Mouse (Mus musculus) heart, embryonic 16.5 days (tissue): ENCODE results near the gene Nabp2. TPM values are rescaled to one million over a fixed set of nuclear protein-coding genes. Genes with fewer than 3 reads are reported as not detected.

Experiments
- ATAC-seq: fragments of 200-750 bp; cut with Nextera tagmentation; replicated peaks from 2 replicates; pipeline ENCODE4 v1.8.0; 2017; ENCODE audit warnings: moderate number of reproducible peaks; ENCODE audit not compliant: insufficient read depth, low FRiP score; ENCODE audit errors: extremely low read depth
- H3K27ac ChIP-seq: fragments of 300-500 bp; sonication (generic); 2 replicates; pipeline ENCODE4 v1.5.1; 2014; ENCODE audit warnings: mild to moderate bottlenecking, low read length, control low read depth, moderate library complexity
- H3K27me3 ChIP-seq: fragments of 300-500 bp; sonication (generic); 2 replicates; pipeline ENCODE4 v1.6.1; 2014; ENCODE audit warnings: low read length, mixed read lengths; ENCODE audit not compliant: control insufficient read depth, insufficient read depth
- H3K36me3 ChIP-seq: fragments of 300-500 bp; sonication (generic); 2 replicates; pipeline ENCODE4 v1.6.1; 2014; ENCODE audit not compliant: control insufficient read depth, insufficient read depth
- H3K4me1 ChIP-seq: fragments of 300-500 bp; sonication (generic); 2 replicates; pipeline ENCODE4 v1.6.1; 2014; ENCODE audit warnings: low read length, mixed read lengths; ENCODE audit not compliant: control insufficient read depth, insufficient read depth
- H3K4me2 ChIP-seq: fragments of 300-500 bp; sonication (generic); 2 replicates; pipeline ENCODE4 v1.6.1; 2014; ENCODE audit warnings: low read depth, mild to moderate bottlenecking, control low read depth, low read length
- H3K4me3 ChIP-seq: fragments of 300-500 bp; sonication (generic); 2 replicates; pipeline ENCODE4 v1.5.1; 2014; ENCODE audit warnings: mild to moderate bottlenecking, control low read depth, low read length
- H3K9ac ChIP-seq: fragments of 300-500 bp; sonication (generic); 2 replicates; pipeline ENCODE4 v1.6.1; 2014; ENCODE audit warnings: low read length, control low read depth
- H3K9me3 ChIP-seq: fragments of 300-500 bp; sonication (generic); replicated peaks from 2 replicates; pipeline ENCODE4 v1.6.1; 2016; ENCODE audit warnings: low read length; ENCODE audit not compliant: control insufficient read depth
- WGBS: fragments of 180-500 bp; shearing (Covaris S2); extraction: QIAGEN DNeasy Blood & Tissue Kit; methylation state at CpG from one replicate; pipeline ENCODE4 v1.1.7; 2014; 5-methylcytosine and 5-hydroxymethylcytosine counted together
- microRNA-seq: library from miRNA; unstranded; fragments of <30 nt; microRNA quantifications from one replicate; pipeline ENCODE4, GENCODE M21; 2017
- polyA plus RNA-seq: library from polyadenylated mRNA; unstranded; fragments of >200 nt; fragmentation: Nextera tagmentation; extraction: Ambion mirVana; gene quantifications from 2 replicates; pipeline ENCODE4 v1.2.1, GENCODE M21; 2015

Nabp2 gene
- polyA plus RNA-seq, 1 experiment from 2014 or later: 55.9 TPM

DNA sequence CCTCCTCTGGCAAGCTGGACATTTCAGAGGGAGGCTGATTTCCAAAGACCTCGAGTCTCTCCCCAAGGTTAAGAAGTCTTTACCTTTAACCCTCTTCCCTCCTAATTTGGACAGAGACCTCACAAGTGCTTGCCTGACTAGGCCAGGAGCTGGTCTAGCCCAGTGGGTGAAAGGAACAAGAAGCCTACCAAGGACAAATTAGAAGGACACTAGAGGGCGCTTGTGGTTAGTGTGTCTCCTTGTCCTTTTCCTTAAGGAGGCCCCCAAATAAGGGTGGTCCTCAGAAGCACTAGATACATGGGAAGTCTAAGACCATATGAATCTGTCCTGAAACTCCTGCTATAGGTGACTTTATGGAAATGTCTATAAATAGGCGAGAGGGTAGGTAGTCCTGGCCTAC lies 48.7 kb downstream of the Nabp2 start:
- Histone ChIP-seq H3K9ac (no peak overlapping the region), H3K27me3 (no peaks in the 10 kb centered on the region), H3K9me3 (no peaks in the 10 kb centered on the region), H3K27ac (no peak overlapping the region), H3K4me2 (no peak overlapping the region), H3K4me1 (peaks cover 3% of the 10 kb centered on the region), H3K4me3 (no peak overlapping the region), H3K36me3 (peaks cover 50% of the 10 kb centered on the region)
- 53% methylated on average over 3 of the region's 3 CpGs for WGBS
- no peak for ATAC-seq

DNA sequence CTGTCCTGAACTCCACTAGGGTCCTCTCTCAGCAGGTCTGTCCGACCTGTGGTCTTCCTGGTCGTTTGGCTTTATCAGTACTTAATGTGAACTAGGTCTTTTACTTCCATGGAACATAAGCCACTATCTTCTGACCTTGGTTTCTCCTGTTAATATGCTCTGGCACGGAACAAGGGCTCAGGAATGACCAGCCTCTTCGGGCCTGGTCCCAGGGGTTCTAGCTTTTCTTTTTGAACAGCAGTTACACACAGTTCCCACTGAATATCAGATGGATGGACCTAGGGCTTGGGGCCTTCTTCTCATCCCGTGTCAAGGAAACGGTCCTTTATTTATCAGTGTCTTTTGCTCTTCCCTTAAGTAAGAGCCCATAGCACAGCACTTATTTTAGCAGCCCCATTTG lies 49.5 kb downstream of the Nabp2 start:
- Histone ChIP-seq H3K27me3 (no peaks in the 10 kb centered on the region), H3K36me3 (peaks cover 50% of the 10 kb centered on the region), H3K9ac (no peak overlapping the region), H3K4me1 (no peaks in the 10 kb centered on the region), H3K27ac (0 out of 2 replicates have a peak overlapping the region, but pooled peaks have one; percentile 7), H3K4me2 (no peak overlapping the region), H3K4me3 (no peak overlapping the region), H3K9me3 (no peaks in the 10 kb centered on the region)
- 69% methylated on average over 6 of the region's 6 CpGs for WGBS
- ATAC-seq: no peak

DNA sequence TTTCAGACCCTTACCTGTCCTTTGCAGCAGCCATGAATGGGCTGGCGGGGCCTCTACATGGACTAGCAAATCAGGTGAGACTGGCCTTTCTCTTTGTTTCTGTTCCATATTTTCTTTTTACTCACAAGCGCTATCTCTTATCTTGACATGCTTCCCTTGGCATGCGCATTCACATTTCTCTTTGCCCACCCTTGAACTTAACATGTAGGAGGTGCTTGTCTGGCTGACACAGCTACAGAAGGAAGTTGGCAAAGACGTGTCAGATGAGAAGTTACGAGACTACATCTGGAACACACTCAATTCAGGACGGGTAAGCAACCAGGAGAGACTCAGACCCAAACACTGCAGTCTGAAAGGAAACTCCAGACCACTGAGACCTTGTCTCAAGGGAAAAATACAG lies 52.1 kb downstream of the Nabp2 start:
- 61% methylated on average over 6 of the region's 6 CpGs for WGBS
- Histone ChIP-seq H3K27me3 (no peaks in the 10 kb centered on the region), H3K9ac (no peak overlapping the region), H3K9me3 (no peaks in the 10 kb centered on the region), H3K4me3 (no peak overlapping the region), H3K27ac (no peak overlapping the region), H3K4me2 (no peak overlapping the region), H3K36me3 (peaks cover 54% of the 10 kb centered on the region), H3K4me1 (no peaks in the 10 kb centered on the region)
- no peak for ATAC-seq

DNA sequence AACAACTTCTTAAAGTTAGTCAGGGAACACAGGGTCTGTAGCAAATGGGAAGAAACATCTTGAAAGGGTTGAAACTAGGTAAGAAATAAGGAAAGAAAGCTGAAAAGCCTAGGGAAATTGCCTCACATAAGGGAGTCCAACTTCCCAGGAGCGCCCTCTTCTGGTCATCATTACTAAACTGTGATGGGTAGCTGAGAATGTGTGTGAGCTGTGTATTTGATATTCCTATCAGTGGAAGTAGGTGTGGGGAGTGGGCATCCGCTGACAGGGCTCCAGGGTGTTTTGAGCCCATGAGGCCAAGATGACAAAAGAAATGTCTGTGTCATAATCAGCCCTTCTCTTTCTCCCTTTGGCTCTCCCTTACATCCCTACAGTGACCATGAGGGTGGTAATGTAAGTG lies 52.5 kb downstream of the Nabp2 start:
- ATAC-seq: no peak
- Histone ChIP-seq H3K4me1 (no peaks in the 10 kb centered on the region), H3K27me3 (no peaks in the 10 kb centered on the region), H3K9ac (no peak overlapping the region), H3K4me2 (no peak overlapping the region), H3K36me3 (peaks cover 57% of the 10 kb centered on the region), H3K4me3 (no peak overlapping the region), H3K27ac (no peak overlapping the region), H3K9me3 (no peaks in the 10 kb centered on the region)
- WGBS: 55% methylated on average over 2 of the region's 2 CpGs

Small RNA genes within 50 kb of the gene (microRNA-seq; reads per million reads assigned to microRNA genes)
- gene Gm25361 (not detected), gene Gm26308 (not detected), gene Mir6914 (not detected), gene Mir6915 (1.2 reads per million), gene Mir8105 (0.59 reads per million)

Other genes with a start within 250 kb of the Nabp2 start
- 35.8 and 37.7 TPM in 2 replicates for gene Rbms2, start 231.2 kb downstream of the Nabp2 start, polyA plus RNA-seq
- gene Gls2, start 217.0 kb downstream of the Nabp2 start, polyA plus RNA-seq: 0.88 and 1.0 TPM in 2 replicates
- gene Spryd4, start 199.7 kb downstream of the Nabp2 start, polyA plus RNA-seq: 45.1 and 46.1 TPM in 2 replicates
- gene Mip, start 185.7 kb downstream of the Nabp2 start, polyA plus RNA-seq: not detected in 2 replicates
- gene Timeless, start 179.4 kb downstream of the Nabp2 start, polyA plus RNA-seq: 29.6 and 30.4 TPM in 2 replicates
- gene Apon, start 157.4 kb downstream of the Nabp2 start, polyA plus RNA-seq: 0.17 TPM in 1 of 2 replicates, not detected in the other
- gene Apof, start 142.8 kb downstream of the Nabp2 start, polyA plus RNA-seq: 0.15 and 0.26 TPM in 2 replicates
- gene Stat2, start 140.9 kb downstream of the Nabp2 start, polyA plus RNA-seq: 11.3 and 11.8 TPM in 2 replicates
- gene Il23a, start 112.7 kb downstream of the Nabp2 start, polyA plus RNA-seq: 4.3 and 6.0 TPM in 2 replicates
- gene Pan2, start 108.2 kb downstream of the Nabp2 start, polyA plus RNA-seq: 26.1 and 28.1 TPM in 2 replicates
- 184 and 195 TPM in 2 replicates for gene Cnpy2, start 89.0 kb downstream of the Nabp2 start, polyA plus RNA-seq
- 567 and 572 TPM in 2 replicates for gene Cs, start 73.8 kb downstream of the Nabp2 start, polyA plus RNA-seq
- 13.4 and 19.4 TPM in 2 replicates for gene Coq10a, start 42.5 kb downstream of the Nabp2 start, polyA plus RNA-seq
- 8.1 and 8.5 TPM in 2 replicates for gene Ankrd52, start 34.4 kb downstream of the Nabp2 start, polyA plus RNA-seq
- 0.41 TPM in 1 of 2 replicates, not detected in the other for gene Slc39a5, start 10.3 kb downstream of the Nabp2 start, polyA plus RNA-seq
- gene Rnf41, start 165 bp upstream of the Nabp2 start, polyA plus RNA-seq: 29.9 and 31.7 TPM in 2 replicates
- gene Smarcc2, start 47.8 kb upstream of the Nabp2 start, polyA plus RNA-seq: 54.9 and 57.5 TPM in 2 replicates
- 945 and 1,125 TPM in 2 replicates for gene Myl6, start 82.7 kb upstream of the Nabp2 start, polyA plus RNA-seq
- gene Myl6b, start 87.2 kb upstream of the Nabp2 start, polyA plus RNA-seq: 4.2 and 4.4 TPM in 2 replicates
- 22.5 and 25.7 TPM in 2 replicates for gene Esyt1, start 114.4 kb upstream of the Nabp2 start, polyA plus RNA-seq
- gene Zc3h10, start 136.3 kb upstream of the Nabp2 start, polyA plus RNA-seq: 8.4 and 9.5 TPM in 2 replicates
- 1,776 and 2,205 TPM in 2 replicates for gene Rpl41, start 137.8 kb upstream of the Nabp2 start, polyA plus RNA-seq
- gene Pa2g4, start 154.5 kb upstream of the Nabp2 start, polyA plus RNA-seq: 125 and 150 TPM in 2 replicates
- 3.9 and 5.4 TPM in 2 replicates for gene Erbb3, start 178.2 kb upstream of the Nabp2 start, polyA plus RNA-seq
- gene Rps26, start 215.3 kb upstream of the Nabp2 start, polyA plus RNA-seq: 316 and 332 TPM in 2 replicates
- gene Ikzf4, start 234.5 kb upstream of the Nabp2 start, polyA plus RNA-seq: 1.1 and 1.5 TPM in 2 replicates